Mouse (Mus musculus) megakaryocyte, embryonic 14.5 days (primary cell): ENCODE measurements around the gene Pla2g16.

Experiments
- FLI1 ChIP-seq: IDR thresholded peaks from 2 replicates; pipeline ENCODE4 v1.6.1; 2012; ENCODE audit warnings: low read length, inconsistent platforms, mixed read lengths
- GATA1 ChIP-seq: IDR thresholded peaks from 3 replicates; pipeline ENCODE4 v1.6.1; 2012; ENCODE audit warnings: mixed read lengths, low read length, inconsistent platforms, borderline replicate concordance

- TF ChIP-seq GATA1 (no peak), FLI1 (no peak)
Observed at GRCm38 (mm10) chr19:7633021-7633420, 75.8 kb downstream of the Pla2g16 start.
